In the genomic region with DNA sequence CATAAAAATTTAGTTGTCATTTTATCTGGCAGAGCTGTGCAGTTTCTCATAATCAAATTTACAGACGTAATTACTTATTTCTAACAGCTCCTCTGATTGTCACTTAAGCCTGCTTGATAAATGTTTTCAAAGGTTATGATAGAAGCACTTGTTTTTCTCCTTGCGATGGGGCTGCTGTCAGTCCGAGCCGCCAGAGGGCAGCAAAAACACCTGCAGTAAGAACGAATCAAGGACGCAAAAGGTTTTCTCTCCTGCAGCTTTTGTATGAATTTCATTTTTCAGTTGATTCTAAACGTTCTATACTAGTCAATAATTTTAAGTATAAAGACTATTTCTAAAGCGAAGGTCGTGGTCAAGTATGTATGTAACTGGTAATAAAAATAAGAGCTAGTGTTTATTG, we compare ENCODE assay signal across 9 mouse cellular contexts.
DNase-seq lines count a peak whose midpoint lies in the region; ATAC-seq and TF ChIP-seq lines count a peak whose summit lies in the region.
"Had no signal": no experiment of that assay in that cellular context is flagged by ENCODE, and none has a peak within 500 bp of the region (broad histone marks: within the 10 kb centered on the region; RNA-seq: fewer than 3 reads in every experiment).

No protein-coding gene starts in this region.

- peak; percentile 70 for DNase-seq in kidney, adult 2 months
- DNase-seq in brain, adult 2 months (ENCODE audit: low read depth, low spot score), result peak; percentile 89
- DNase-seq in forebrain, embryonic 11.5 days (ENCODE audit: low spot score), result peak; percentile 77
- peak; percentile 81 for DNase-seq in kidney, postnatal 10 days
- peak; percentile 41 for DNase-seq in liver, embryonic 11.5 days (ENCODE audit: low spot score)
- peak; percentile 80 for DNase-seq in retina, embryonic 14.5 days (ENCODE audit: low spot score)
- DNase-seq in yolk sac, embryonic 10.5 days (ENCODE audit: low spot score), result peak; percentile 10

- H3K4me1 ChIP-seq in kidney, adult 2 months (ENCODE audit: control insufficient read depth, insufficient read depth, low read length), result no peaks in the 10 kb centered on the region
- H3K4me1 ChIP-seq in kidney, embryonic 14.5 days (ENCODE audit: control insufficient read depth, insufficient read depth, low read length), result no peaks in the 10 kb centered on the region
- no peaks in the 10 kb centered on the region for H3K4me1 ChIP-seq in forebrain, embryonic 11.5 days (replicated peaks; ENCODE audit: control insufficient read depth, insufficient read depth, low read length)
- H3K4me1 ChIP-seq in liver, embryonic 11.5 days (replicated peaks; ENCODE audit: control insufficient read depth, insufficient read depth, low read length), result no peaks in the 10 kb centered on the region
- H3K4me1 ChIP-seq: neural tube, embryonic 13.5 days had no signal

- no peak for ATAC-seq in kidney, embryonic 14.5 days (ENCODE audit: low FRiP score, low TSS enrichment)
- no peak for ATAC-seq in forebrain, embryonic 11.5 days (replicated peaks; ENCODE audit: low FRiP score)
- no peak for ATAC-seq in liver, embryonic 11.5 days (replicated peaks; ENCODE audit: low FRiP score)

- no peak overlapping the region for H3K4me2 ChIP-seq in kidney, embryonic 14.5 days (replicated peaks; ENCODE audit: low read depth, low read length)
- no peak overlapping the region for H3K4me2 ChIP-seq in forebrain, embryonic 11.5 days (ENCODE audit: low read depth, low read length, severe bottlenecking)
- no peak overlapping the region for H3K4me2 ChIP-seq in liver, embryonic 11.5 days
- H3K4me2 ChIP-seq: neural tube, embryonic 13.5 days had no signal

- WGBS in kidney, adult 2 months, result 6% methylated on average over 9 of the region's 9 CpGs
- WGBS in kidney, embryonic 14.5 days, result 12% methylated on average over 9 of the region's 9 CpGs
- WGBS in forebrain, embryonic 11.5 days, result 9% methylated on average over 9 of the region's 9 CpGs
- 6% methylated on average over 9 of the region's 9 CpGs for WGBS in liver, embryonic 11.5 days

- no peaks in the 10 kb centered on the region for H3K27me3 ChIP-seq in kidney, adult 2 months (replicated peaks; ENCODE audit: control insufficient read depth, insufficient read depth, low read length)
- no peaks in the 10 kb centered on the region for H3K27me3 ChIP-seq in kidney, embryonic 14.5 days (ENCODE audit: control insufficient read depth, insufficient read depth, low read length)
- no peaks in the 10 kb centered on the region for H3K27me3 ChIP-seq in forebrain, embryonic 11.5 days (ENCODE audit: control insufficient read depth, insufficient read depth, low read length)
- no peaks in the 10 kb centered on the region for H3K27me3 ChIP-seq in liver, embryonic 11.5 days (replicated peaks; ENCODE audit: control insufficient read depth, insufficient read depth, low read length)
- H3K27me3 ChIP-seq: neural tube, embryonic 13.5 days had no signal

- no peak for TF ChIP-seq POLR2A in kidney, adult 2 months (IDR thresholded peaks at IDR 0.05; ENCODE audit: low read depth, low read length)

- no peaks in the 10 kb centered on the region for H3K9me3 ChIP-seq in kidney, embryonic 14.5 days (ENCODE audit: control insufficient read depth, low read length)
- no peaks in the 10 kb centered on the region for H3K9me3 ChIP-seq in forebrain, embryonic 11.5 days (ENCODE audit: control insufficient read depth, low read length)
- H3K9me3 ChIP-seq in liver, embryonic 11.5 days (ENCODE audit: control insufficient read depth, low read length), result no peaks in the 10 kb centered on the region
- H3K9me3 ChIP-seq: neural tube, embryonic 13.5 days had no signal

- H3K27ac ChIP-seq in kidney, adult 2 months (ENCODE audit: insufficient read depth, low read depth, low read length), result no peak overlapping the region
- no peak overlapping the region for H3K27ac ChIP-seq in kidney, embryonic 14.5 days (ENCODE audit: low read depth, low read length)
- H3K27ac ChIP-seq in forebrain, embryonic 11.5 days (ENCODE audit: low read depth, low read length), result no peak overlapping the region
- H3K27ac ChIP-seq in liver, embryonic 11.5 days (ENCODE audit: low read depth, low read length), result no peak overlapping the region
- H3K27ac ChIP-seq: neural tube, embryonic 13.5 days had no signal

- H3K9ac ChIP-seq in kidney, embryonic 14.5 days (ENCODE audit: low read depth, low read length), result no peak overlapping the region
- no peak overlapping the region for H3K9ac ChIP-seq in forebrain, embryonic 11.5 days (ENCODE audit: low read length)
- no peak overlapping the region for H3K9ac ChIP-seq in liver, embryonic 11.5 days (ENCODE audit: low read depth, low read length)
- H3K9ac ChIP-seq: neural tube, embryonic 13.5 days had no signal

- H3K36me3 ChIP-seq in kidney, adult 2 months (ENCODE audit: control insufficient read depth, insufficient read depth, low read length), result no peaks in the 10 kb centered on the region
- H3K36me3 ChIP-seq in kidney, embryonic 14.5 days (ENCODE audit: control insufficient read depth, insufficient read depth, low read length), result no peaks in the 10 kb centered on the region
- no peaks in the 10 kb centered on the region for H3K36me3 ChIP-seq in forebrain, embryonic 11.5 days (ENCODE audit: control insufficient read depth, insufficient read depth, low read length)
- no peaks in the 10 kb centered on the region for H3K36me3 ChIP-seq in liver, embryonic 11.5 days (ENCODE audit: control insufficient read depth, insufficient read depth, low read length)
- H3K36me3 ChIP-seq: neural tube, embryonic 13.5 days had no signal

- H3K4me3 ChIP-seq in kidney, adult 2 months (ENCODE audit: insufficient read depth, low read depth, low read length), result no peak overlapping the region
- H3K4me3 ChIP-seq in kidney, embryonic 14.5 days (ENCODE audit: low read length), result no peak overlapping the region
- H3K4me3 ChIP-seq in forebrain, embryonic 11.5 days (ENCODE audit: low read depth, low read length), result no peak overlapping the region
- no peak overlapping the region for H3K4me3 ChIP-seq in liver, embryonic 11.5 days (ENCODE audit: low read depth, low read length)
- H3K4me3 ChIP-seq: neural tube, embryonic 13.5 days had no signal

- peak; percentile 80 for TF ChIP-seq CTCF in kidney, adult 2 months (conservative IDR thresholded peaks at IDR 0.05; ENCODE audit: insufficient read depth, insufficient read length, low read depth, low read length)

Comparison
In these comparisons a context has a peak if more than half of its experiments do, and no peak if none do; other contexts are left out.
1. DNase-seq: peak in every context shown above with its lines; median percentile 89 in brain, adult 2 months; 81 in kidney, postnatal 10 days; 80 in retina, embryonic 14.5 days; 77 in forebrain, embryonic 11.5 days; 70 in kidney, adult 2 months; 41 in liver, embryonic 11.5 days; 10 in yolk sac, embryonic 10.5 days.